Mouse (Mus musculus): Measurements from ENCODE around the gene Ube2cbp. TPM values are rescaled to one million over a fixed set of nuclear protein-coding genes. Genes with fewer than 3 reads are reported as not detected.

The Ube2cbp gene
- polyA plus RNA-seq, 1 experiment from 2014 or later, result 5.9 TPM

- Histone ChIP-seq H3K4me2 (no peak overlapping the region), H3K27me3 (replicated peaks; ENCODE audit: control insufficient read depth, insufficient read depth, low read length) (no peaks in the 10 kb centered on the region), H3K4me1 (replicated peaks; ENCODE audit: control insufficient read depth, insufficient read depth, low read length) (peaks cover 4% of the 10 kb centered on the region; the same call in 1 of the 2 replicates), H3K36me3 (ENCODE audit: control insufficient read depth, insufficient read depth, low read length) (no peaks in the 10 kb centered on the region), H3K4me3 (ENCODE audit: low read depth, low read length) (no peak overlapping the region), H3K27ac (ENCODE audit: low read depth, low read length) (no peak overlapping the region), H3K9me3 (ENCODE audit: control insufficient read depth, low read length) (no peaks in the 10 kb centered on the region), H3K9ac (ENCODE audit: low read depth, low read length) (no peak overlapping the region)
- ATAC-seq (replicated peaks; ENCODE audit: low FRiP score) (no peak), DNase-seq (ENCODE audit: low spot score) (no peak)
- 91% methylated on average over 5 of the region's 5 CpGs for WGBS
These were observed 13.8 kb upstream of the Ube2cbp start for GRCm38 (mm10) chr9:86478414-86479093.

GRCm38 (mm10) chr9:86476763-86477162 lies 12.0 kb upstream of the Ube2cbp start:
- Histone ChIP-seq H3K36me3 (ENCODE audit: control insufficient read depth, insufficient read depth, low read length) (no peaks in the 10 kb centered on the region), H3K27me3 (replicated peaks; ENCODE audit: control insufficient read depth, insufficient read depth, low read length) (no peaks in the 10 kb centered on the region), H3K4me2 (no peak overlapping the region), H3K27ac (ENCODE audit: low read depth, low read length) (no peak overlapping the region), H3K4me1 (replicated peaks; ENCODE audit: control insufficient read depth, insufficient read depth, low read length) (peaks cover 4% of the 10 kb centered on the region; the same call in 1 of the 2 replicates), H3K9ac (ENCODE audit: low read depth, low read length) (no peak overlapping the region), H3K9me3 (ENCODE audit: control insufficient read depth, low read length) (no peaks in the 10 kb centered on the region), H3K4me3 (ENCODE audit: low read depth, low read length) (no peak overlapping the region)
- 54% methylated on average over 5 of the region's 5 CpGs for WGBS
- DNase-seq (ENCODE audit: low spot score), result no peak
- ATAC-seq (replicated peaks; ENCODE audit: low FRiP score), result peak; percentile 53

GRCm38 (mm10) chr9:86475956-86476355 lies 11.2 kb upstream of the Ube2cbp start:
- H3K4me2 ChIP-seq, result no peak overlapping the region
- no peak for ATAC-seq (replicated peaks; ENCODE audit: low FRiP score)
- no peak overlapping the region for H3K4me3 ChIP-seq (ENCODE audit: low read depth, low read length)
- H3K27me3 ChIP-seq (replicated peaks; ENCODE audit: control insufficient read depth, insufficient read depth, low read length), result no peaks in the 10 kb centered on the region
- no peak overlapping the region for H3K9ac ChIP-seq (ENCODE audit: low read depth, low read length)
- 89% methylated on average over 4 of the region's 4 CpGs for WGBS
- H3K4me1 ChIP-seq (replicated peaks; ENCODE audit: control insufficient read depth, insufficient read depth, low read length), result peaks cover 4% of the 10 kb centered on the region; the same call in 1 of the 2 replicates
- DNase-seq (ENCODE audit: low spot score), result no peak
- H3K27ac ChIP-seq (ENCODE audit: low read depth, low read length), result no peak overlapping the region
- no peaks in the 10 kb centered on the region for H3K36me3 ChIP-seq (ENCODE audit: control insufficient read depth, insufficient read depth, low read length)
- no peaks in the 10 kb centered on the region for H3K9me3 ChIP-seq (ENCODE audit: control insufficient read depth, low read length)

GRCm38 (mm10) chr9:86466990-86467870 lies 2.5 kb upstream of the Ube2cbp start, which contains the start of gene Dop1a:
Gene Dop1a (plus strand): TSS chr9:86467154.
- Histone ChIP-seq H3K4me1 (replicated peaks; ENCODE audit: control insufficient read depth, insufficient read depth, low read length) (peaks cover 6% of the 10 kb centered on the region; the same call in 1 of the 2 replicates), H3K36me3 (ENCODE audit: control insufficient read depth, insufficient read depth, low read length) (no peaks in the 10 kb centered on the region)
- under 1% methylated on average over 90 of the region's 93 CpGs for WGBS

GRCm38 (mm10) chr9:86453626-86454025 lies 11.1 kb downstream of the Ube2cbp start:
- no peak overlapping the region for H3K4me3 ChIP-seq (ENCODE audit: low read depth, low read length)
- H3K36me3 ChIP-seq (ENCODE audit: control insufficient read depth, insufficient read depth, low read length), result no peaks in the 10 kb centered on the region
- no peaks in the 10 kb centered on the region for H3K9me3 ChIP-seq (ENCODE audit: control insufficient read depth, low read length)
- 81% methylated on average over 3 of the region's 3 CpGs for WGBS
- ATAC-seq (replicated peaks; ENCODE audit: low FRiP score) (no peak), DNase-seq (ENCODE audit: low spot score) (no peak)
- no peak overlapping the region for H3K9ac ChIP-seq (ENCODE audit: low read depth, low read length)
- no peak overlapping the region for H3K27ac ChIP-seq (ENCODE audit: low read depth, low read length)
- H3K4me2 ChIP-seq, result no peak overlapping the region
- no peaks in the 10 kb centered on the region; the same call in 1 of the 2 replicates for H3K4me1 ChIP-seq (replicated peaks; ENCODE audit: control insufficient read depth, insufficient read depth, low read length)
- no peaks in the 10 kb centered on the region for H3K27me3 ChIP-seq (replicated peaks; ENCODE audit: control insufficient read depth, insufficient read depth, low read length)

More at GRCm38 (mm10) chr9:86466990-86467870, 2.5 kb upstream of the Ube2cbp start, which contains the start of gene Dop1a:
- H3K4me2 ChIP-seq, result peak within 1 kb of the TSS; percentile 81
- DNase-seq (ENCODE audit: low spot score) (peak; percentile 88), ATAC-seq (replicated peaks; ENCODE audit: low FRiP score) (peak; percentile 91)
- peak within 1 kb of the TSS; percentile 84 for H3K9ac ChIP-seq (ENCODE audit: low read depth, low read length)
- H3K27me3 ChIP-seq (replicated peaks; ENCODE audit: control insufficient read depth, insufficient read depth, low read length), result no peaks in the 10 kb centered on the region
- no peaks in the 10 kb centered on the region for H3K9me3 ChIP-seq (ENCODE audit: control insufficient read depth, low read length)
- peak within 1 kb of the TSS; percentile 91 for H3K4me3 ChIP-seq (ENCODE audit: low read depth, low read length)
- peak within 1 kb of the TSS; percentile 71 for H3K27ac ChIP-seq (ENCODE audit: low read depth, low read length)

- H3K27ac ChIP-seq (ENCODE audit: low read depth, low read length), result no peak overlapping the region
- H3K4me2 ChIP-seq, result peak overlapping the region; percentile 51
- H3K27me3 ChIP-seq (replicated peaks; ENCODE audit: control insufficient read depth, insufficient read depth, low read length), result no peaks in the 10 kb centered on the region
- H3K4me1 ChIP-seq (replicated peaks; ENCODE audit: control insufficient read depth, insufficient read depth, low read length), result no peaks in the 10 kb centered on the region; the same call in 1 of the 2 replicates
- 2% methylated on average over 13 of the region's 13 CpGs for WGBS
- no peak overlapping the region for H3K9ac ChIP-seq (ENCODE audit: low read depth, low read length)
- no peaks in the 10 kb centered on the region for H3K9me3 ChIP-seq (ENCODE audit: control insufficient read depth, low read length)
- no peaks in the 10 kb centered on the region for H3K36me3 ChIP-seq (ENCODE audit: control insufficient read depth, insufficient read depth, low read length)
- H3K4me3 ChIP-seq (ENCODE audit: low read depth, low read length), result no peak overlapping the region
- ATAC-seq (replicated peaks; ENCODE audit: low FRiP score), result peak; percentile 80
- DNase-seq (ENCODE audit: low spot score), result peak; percentile 69
These were observed 13.1 kb downstream of the Ube2cbp start for GRCm38 (mm10) chr9:86451617-86452016.

GRCm38 (mm10) chr9:86451094-86451493 lies 13.7 kb downstream of the Ube2cbp start:
- ATAC-seq (replicated peaks; ENCODE audit: low FRiP score) (peak; percentile 63), DNase-seq (ENCODE audit: low spot score) (no peak)
- Histone ChIP-seq H3K4me1 (replicated peaks; ENCODE audit: control insufficient read depth, insufficient read depth, low read length) (no peaks in the 10 kb centered on the region; the same call in 1 of the 2 replicates), H3K9me3 (ENCODE audit: control insufficient read depth, low read length) (no peaks in the 10 kb centered on the region), H3K36me3 (ENCODE audit: control insufficient read depth, insufficient read depth, low read length) (no peaks in the 10 kb centered on the region), H3K4me2 (peak overlapping the region; percentile 51), H3K27me3 (replicated peaks; ENCODE audit: control insufficient read depth, insufficient read depth, low read length) (no peaks in the 10 kb centered on the region), H3K27ac (ENCODE audit: low read depth, low read length) (no peak overlapping the region), H3K9ac (ENCODE audit: low read depth, low read length) (no peak overlapping the region), H3K4me3 (ENCODE audit: low read depth, low read length) (no peak overlapping the region)
- WGBS, result 52% methylated on average over 6 of the region's 6 CpGs

- peak; percentile 69 for DNase-seq (ENCODE audit: low spot score)
- WGBS, result 11% methylated on average over 11 of the region's 11 CpGs
- Histone ChIP-seq H3K27ac (ENCODE audit: low read depth, low read length) (no peak overlapping the region), H3K4me3 (ENCODE audit: low read depth, low read length) (no peak overlapping the region), H3K36me3 (ENCODE audit: control insufficient read depth, insufficient read depth, low read length) (no peaks in the 10 kb centered on the region), H3K4me2 (no peak overlapping the region), H3K9me3 (ENCODE audit: control insufficient read depth, low read length) (no peaks in the 10 kb centered on the region), H3K4me1 (replicated peaks; ENCODE audit: control insufficient read depth, insufficient read depth, low read length) (no peaks in the 10 kb centered on the region; the same call in 1 of the 2 replicates), H3K27me3 (replicated peaks; ENCODE audit: control insufficient read depth, insufficient read depth, low read length) (no peaks in the 10 kb centered on the region), H3K9ac (ENCODE audit: low read depth, low read length) (no peak overlapping the region)
- ATAC-seq (replicated peaks; ENCODE audit: low FRiP score), result 0 out of 2 replicates have a peak, but pooled peaks have one; percentile 45
These were observed 15.2 kb downstream of the Ube2cbp start for GRCm38 (mm10) chr9:86449581-86449980.

Data from liver, embryonic 11.5 days (tissue).